Mouse (Mus musculus) thymus, adult 2 months (tissue): Measurements from ENCODE around the gene Trmt5.

Experiments
- CTCF ChIP-seq: fragments of 200-500 bp; IDR thresholded peaks from 2 replicates; pipeline ENCODE4 v1.5.1; 2012; ENCODE audit warnings: mild to moderate bottlenecking, control low read depth, low read length, moderate library complexity, borderline replicate concordance; ENCODE audit not compliant: control insufficient read depth, poor library complexity, insufficient read depth; ENCODE audit errors: extremely low read depth
- POLR2A ChIP-seq: fragments of 200-500 bp; IDR thresholded peaks from 2 replicates; pipeline ENCODE4 v1.6.1; 2012; ENCODE audit warnings: mild to moderate bottlenecking, low read length, control low read depth, moderate library complexity; ENCODE audit not compliant: control insufficient read depth, poor library complexity, insufficient read depth; ENCODE audit errors: extremely low read depth

DNA sequence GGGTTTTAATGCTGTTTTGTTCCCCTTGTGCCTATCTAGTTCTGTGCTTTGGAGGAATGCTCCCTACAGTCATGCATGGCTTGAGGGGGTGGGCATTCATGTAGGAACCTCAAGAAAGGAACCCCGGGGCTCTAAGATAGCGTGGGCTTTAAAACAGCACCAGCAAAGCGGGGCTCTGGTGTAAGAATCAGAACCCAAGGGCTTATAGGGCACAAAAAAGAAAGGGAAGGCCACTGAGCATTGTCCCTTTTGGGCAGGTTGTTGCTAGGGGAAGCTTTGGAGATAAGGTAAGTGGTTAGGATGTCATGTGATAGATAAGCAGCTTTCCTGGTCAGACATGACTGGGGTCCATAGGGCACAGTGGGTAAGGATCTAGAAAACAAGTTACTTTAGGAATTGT is 2.1 kb upstream of the Trmt5 start:
- TF ChIP-seq CTCF, result no peak
- no peak for TF ChIP-seq POLR2A
